Mouse (Mus musculus): Measurements from ENCODE around the gene Hibadh.

Hibadh gene

DNA sequence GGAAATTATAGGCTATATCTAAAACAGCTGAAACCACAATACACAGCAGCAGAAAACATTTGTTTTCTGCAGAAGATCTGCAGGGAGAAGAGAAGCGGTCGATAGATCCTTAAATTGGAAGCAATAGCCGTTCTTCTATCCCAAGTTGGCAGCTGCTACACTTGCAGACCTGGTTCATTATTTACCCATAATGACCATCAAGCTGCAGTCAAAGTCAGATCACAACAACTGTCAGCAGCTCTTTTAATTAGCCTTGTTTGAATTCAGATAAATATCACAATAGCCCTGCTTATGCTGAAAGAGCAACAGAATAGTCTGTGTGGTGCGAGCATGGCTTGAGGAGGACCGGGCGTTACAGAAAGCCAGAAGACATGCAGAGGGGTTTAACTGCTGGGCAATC is 71.5 kb downstream of the Hibadh start:
- in situ Hi-C loops (cut with MboI, MseI): loop anchor here (10.0 kb wide), 1 partner anchor 1144 kb away; no protein-coding TSS in a partner anchor

DNA sequence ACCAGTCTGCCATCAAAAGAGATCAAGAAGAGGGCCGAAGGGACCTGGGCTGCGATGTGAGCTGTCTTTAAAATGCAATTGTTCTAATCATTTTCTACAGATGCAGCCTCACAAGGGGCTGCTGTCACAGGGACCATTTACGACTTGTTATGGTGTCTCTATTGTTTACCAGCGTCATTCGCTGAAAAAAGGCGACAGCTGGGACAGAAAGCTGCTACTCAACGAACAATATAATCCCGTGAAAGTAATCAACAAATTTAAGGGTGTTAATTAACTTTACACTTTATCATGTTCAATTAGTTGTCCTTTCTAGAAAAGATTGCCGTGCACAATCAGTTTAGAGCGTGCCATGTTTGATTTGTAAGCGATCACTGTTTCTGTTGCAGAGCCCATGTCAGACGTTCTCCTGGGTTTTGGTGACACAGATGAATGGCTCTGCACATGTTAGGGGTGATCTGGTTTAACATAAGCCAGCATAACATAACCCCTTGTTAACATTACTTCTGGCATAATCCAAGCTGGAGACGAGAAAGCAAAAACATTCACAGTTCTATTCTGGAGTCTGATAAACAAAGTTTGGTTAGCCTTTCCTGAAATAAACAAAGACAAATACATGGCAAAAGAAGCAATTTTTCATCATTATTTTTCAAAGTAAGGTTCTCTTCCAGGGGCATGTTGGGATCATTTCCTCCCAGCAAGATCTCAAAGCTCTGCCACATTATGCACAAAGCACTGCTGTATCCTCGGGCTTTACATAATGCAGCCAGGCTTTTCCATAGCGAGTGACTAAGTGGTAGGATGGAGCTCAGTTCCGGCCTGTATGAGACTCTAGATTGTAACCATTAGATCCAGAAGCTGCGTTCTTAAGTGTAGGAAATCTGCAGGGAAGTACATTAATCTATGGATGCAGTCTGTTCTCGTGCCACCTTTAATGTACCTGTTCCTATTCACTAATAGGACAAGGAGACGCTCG is 72.6 kb downstream of the Hibadh start:
- in situ Hi-C loops (cut with MboI, MseI): loop anchor here (10.0 kb wide), 1 partner anchor 1143 kb away; no protein-coding TSS in a partner anchor

DNA sequence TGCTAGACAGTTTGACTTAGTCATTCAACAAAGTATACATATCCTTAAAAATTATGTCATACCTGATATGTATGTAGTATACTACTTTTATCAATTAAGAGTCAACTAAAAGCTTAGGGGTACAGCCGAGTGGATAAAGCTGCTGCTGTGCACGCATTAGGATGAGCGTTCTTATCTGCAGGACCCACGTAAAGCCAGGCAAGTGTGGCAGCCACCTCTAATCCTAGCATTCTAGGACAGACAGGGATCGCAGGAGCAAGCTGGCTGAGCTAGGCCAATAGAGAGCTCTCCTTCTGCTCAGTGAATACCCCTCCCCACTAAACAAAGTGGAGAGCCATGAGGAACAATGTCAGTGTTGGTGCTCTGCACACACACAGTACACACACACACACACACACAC is 75.0 kb downstream of the Hibadh start:
- in situ Hi-C loops (cut with MboI, MseI): loop anchor here (10.0 kb wide), 1 partner anchor 1140 kb away; no protein-coding TSS in a partner anchor

DNA sequence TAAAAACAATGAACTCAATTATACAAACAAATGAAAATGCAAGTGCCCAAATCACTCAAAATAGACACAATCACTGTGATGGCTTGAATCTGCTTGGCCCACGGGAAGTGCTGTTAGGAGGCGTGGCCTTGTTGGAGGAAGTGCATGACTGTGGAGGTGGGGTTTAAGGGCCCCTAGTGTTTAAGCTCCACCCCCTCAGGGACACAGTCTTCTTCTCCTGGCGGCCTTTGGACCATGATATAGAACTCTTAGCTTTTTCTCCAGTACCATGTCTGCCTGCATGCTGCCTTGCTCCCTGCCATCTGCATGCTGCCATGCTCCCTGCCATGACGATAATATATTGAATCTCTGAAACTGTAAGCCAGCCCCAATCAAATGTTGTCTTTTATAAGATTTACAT is 77.2 kb downstream of the Hibadh start:
- in situ Hi-C loops (cut with MboI, MseI): loop anchor here (10.0 kb wide), 1 partner anchor 1138 kb away; no protein-coding TSS in a partner anchor

DNA sequence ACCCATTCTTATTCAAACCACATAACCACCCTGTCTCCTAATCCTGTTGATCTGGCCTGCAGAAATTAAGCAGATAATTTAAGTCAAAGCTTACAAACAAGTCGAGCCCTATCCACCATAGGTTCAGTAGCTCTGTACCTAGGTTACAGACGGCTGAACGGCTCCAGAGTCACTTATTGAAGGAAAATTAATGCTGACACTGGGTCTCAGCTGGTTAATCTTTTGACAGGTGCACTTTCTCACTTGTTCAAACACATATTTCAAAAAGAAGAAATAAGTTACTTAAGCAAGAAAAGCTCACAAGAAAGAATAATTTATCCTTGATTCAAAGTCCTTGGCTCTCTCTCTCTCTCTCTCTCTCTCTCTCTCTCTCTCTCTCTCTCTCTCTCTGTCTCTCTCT is 81.1 kb downstream of the Hibadh start:
- in situ Hi-C loops (cut with MboI, MseI): no loop called here

DNA sequence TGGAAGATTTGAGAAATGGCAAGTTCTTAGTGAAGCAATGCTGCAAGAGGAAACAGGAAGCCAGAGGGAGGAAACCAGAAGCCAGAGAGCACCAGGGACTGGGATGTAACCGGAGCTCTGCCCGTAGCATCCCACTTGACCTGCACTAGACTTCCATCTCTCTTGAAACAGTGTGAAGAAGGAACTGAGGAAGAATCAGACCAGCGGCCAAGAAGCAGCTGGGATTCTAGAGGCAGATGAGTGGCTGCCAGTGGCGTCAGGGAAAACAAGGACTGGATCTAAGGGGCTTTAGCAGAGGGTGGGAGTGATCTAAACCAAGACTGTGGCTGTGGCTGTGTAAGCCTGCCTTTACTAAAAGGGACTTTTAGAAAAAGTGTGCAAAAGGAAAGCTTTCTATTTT is 95.8 kb downstream of the Hibadh start:
- in situ Hi-C loops (cut with MboI, MseI): no loop called here

DNA sequence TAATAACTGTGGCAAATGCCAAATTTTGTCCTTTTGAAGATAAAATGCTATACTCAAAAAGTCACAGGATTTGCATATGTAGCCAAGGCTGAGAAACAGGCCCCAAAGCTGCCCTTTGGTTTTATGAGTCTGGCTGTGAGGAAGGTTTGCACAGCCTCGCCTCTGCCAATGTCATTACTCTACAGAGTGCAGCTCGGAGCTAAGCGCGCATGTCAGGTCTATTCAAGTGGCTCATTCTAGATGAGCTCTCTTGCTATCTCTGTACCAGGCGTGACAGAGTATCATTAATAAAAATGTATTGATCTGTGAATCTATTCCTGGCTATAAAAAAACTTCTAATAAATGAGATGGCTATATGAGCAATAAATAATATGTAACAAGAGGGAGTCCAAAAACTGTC is 97.7 kb downstream of the Hibadh start:
- in situ Hi-C loops (cut with MboI, MseI): no loop called here

DNA sequence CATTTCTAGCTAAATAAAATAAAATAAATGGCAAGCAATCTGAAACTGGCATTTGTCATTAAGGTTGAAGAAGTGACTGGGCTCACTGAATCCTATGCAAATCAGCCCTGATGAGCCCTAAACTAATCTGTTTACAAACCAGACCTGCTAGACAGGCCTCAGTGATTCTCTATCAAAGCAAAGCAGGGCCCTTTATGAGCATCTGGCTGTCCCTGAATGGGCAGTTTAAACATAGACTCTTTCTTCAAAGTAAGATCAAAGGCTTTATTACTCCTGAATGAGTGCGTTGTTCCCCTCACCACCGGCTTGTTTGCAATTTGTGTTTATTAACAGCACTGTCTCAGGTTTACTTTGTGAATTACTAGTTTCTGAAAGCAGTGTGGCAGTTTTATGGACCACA is 100.3 kb downstream of the Hibadh start:
- in situ Hi-C loops (cut with MboI, MseI): no loop called here

DNA sequence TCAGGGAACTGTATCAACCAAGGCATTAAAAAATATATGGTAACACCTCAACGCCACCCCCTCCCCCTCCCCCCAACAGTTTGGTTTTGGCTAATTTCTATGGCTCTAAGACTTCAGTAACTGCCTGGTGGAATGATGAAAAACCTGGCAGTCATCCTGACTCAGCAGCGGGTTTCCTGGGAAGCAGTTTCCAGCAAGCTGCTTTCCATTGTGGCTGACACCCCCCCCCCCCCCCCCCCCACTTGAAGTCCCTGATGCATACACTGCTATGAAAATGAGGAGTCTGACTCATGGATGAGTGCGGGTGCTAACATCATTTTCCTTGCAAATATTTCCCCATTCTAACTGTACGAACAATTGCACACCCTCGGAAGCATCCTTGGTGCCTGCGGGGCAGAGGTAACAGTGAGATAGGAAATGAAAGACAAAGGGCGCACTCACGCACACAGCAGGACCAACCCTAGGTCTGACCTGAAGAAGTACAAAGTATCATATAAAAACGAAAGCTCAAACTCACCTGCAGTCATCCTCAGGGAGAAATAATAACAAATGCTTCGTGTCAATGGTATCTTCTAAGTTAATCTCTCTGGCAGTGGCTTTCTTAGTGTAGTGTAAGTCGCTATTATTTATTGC is 105.0 kb downstream of the Hibadh start:
- in situ Hi-C loops (cut with MboI, MseI): no loop called here

DNA sequence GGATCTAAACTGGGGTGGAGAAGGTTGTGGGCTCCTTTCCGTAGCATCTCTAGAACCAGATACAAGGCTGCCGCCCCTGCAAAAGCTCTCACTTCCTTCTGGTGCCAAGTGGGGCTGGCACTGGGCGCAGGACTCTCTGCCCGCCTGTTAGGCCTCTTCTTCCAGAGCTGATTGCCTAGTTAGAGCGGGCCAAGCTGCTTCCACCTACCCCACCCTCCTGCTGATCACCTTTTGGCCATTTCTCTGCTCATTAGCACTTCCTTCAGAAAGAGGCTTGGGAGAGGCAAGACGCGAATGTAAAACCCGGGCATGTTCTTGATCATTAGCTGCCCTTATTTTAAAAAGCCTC is 108.1 kb downstream of the Hibadh start:
- in situ Hi-C loops (cut with MboI, MseI): no loop called here

DNA sequence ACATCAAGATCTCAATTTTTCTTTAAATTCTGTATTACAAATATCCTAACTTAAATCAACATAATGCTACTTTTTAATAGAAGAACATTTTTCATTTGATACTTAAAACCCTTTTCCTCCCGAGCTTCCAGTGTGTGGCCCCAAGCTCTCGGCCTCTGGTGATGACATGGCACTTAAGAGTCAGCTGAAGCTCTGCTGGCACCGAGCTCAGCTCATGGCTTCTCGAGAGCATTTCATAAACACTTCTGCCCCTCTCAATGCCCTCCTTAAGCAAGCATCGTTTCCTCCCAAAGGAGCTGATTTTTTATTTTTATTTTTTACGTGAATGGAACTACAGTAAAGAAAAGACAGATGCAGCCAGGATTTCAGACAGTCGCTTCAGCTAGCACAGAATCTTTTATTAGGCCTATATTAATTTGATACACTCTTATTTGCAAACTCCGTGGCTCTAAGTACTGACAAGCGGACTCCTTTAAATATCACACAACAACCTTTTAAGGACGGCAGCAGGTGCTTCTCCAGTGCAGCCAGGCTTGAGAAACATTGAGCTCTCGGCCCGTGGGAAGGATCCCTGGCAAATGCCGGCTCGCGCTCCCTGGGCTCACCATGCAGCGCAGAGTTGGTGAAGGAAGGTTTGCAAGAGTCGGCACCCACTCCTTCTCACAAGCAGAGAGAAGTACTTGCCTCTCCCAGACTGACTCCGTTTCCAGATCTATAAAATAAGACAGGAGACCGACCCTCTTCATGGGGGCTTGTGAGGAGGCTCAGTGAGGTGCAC is 108.6 kb downstream of the Hibadh start:
- in situ Hi-C loops (cut with MboI, MseI): no loop called here

DNA sequence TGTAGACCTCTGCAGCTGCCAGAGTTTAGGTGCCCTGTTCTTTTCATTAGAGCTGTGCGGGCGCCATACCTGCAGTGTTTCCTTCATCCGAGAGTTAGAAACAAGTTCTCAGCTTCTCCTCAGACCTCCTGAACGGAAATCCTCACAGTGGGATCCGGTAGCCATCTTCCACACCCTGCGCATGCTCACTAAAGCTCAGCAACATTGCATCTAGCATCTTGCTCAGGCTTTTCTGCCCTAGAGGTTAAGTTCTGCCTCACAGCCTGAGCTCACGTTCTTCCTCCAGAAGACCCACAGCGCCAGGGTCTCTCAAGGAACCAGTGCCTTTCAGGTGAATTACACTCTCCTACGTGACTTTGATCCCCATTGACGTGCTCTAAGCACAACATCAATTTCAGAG is 109.3 kb downstream of the Hibadh start:
- in situ Hi-C loops (cut with MboI, MseI): no loop called here

DNA sequence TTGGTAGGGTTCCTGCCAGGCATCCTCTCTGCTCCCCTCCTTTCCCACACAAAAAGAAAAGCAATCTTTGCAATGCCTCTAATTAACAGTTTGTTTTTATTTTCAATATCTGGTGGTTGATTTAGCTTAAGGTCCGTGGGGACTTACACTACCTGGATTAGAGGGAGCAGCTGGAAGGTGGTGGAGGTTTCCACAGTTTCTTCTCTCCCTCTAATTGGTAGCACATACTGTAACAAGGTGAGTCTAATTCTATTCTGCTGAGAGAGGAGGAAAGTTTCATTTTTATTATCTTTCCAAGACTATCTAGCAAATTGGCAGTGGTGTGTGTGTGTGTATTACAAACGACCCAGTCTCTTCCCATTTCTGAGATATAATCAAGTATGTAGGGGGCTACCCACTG is 116.0 kb downstream of the Hibadh start:
- in situ Hi-C loops (cut with MboI, MseI): no loop called here

DNA sequence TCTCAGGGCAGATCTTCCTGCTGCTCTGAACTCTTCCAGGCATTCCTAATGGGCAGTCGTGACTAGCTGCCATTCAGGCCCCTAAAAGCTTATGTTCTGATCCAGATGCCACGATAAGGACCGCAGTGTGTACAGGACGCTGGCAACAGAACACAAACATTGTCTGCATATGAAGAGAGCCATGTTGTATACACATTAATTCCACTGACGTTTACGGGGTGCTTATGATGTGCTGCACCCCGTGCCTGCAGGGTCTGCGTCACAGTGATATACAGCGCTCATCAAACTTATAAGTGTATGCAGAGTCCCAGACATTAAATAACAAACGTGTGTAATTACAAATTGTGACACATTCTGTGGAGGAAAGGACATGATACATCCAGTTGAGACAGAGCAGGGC is 121.5 kb downstream of the Hibadh start:
- in situ Hi-C loops (cut with MboI, MseI): no loop called here

DNA sequence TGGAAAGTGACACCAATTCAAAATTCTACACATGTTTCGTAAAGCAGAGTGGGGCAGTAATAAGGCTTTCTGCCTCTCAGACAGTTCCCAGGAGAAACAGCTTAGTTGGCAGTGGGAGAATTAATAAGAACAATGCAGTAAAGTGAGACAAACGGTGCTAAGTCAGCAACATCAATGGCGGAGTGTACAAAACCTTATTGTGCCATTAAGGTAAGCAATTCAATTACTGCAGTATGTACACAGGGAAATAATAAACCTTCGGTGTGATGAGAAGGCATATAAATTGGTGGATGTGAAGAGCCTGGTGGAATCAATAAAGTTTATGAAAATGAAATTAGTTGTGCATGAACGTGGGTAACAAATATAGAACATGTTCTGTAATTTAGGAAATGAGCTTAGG is 122.9 kb downstream of the Hibadh start:
- in situ Hi-C loops (cut with MboI, MseI): no loop called here

DNA sequence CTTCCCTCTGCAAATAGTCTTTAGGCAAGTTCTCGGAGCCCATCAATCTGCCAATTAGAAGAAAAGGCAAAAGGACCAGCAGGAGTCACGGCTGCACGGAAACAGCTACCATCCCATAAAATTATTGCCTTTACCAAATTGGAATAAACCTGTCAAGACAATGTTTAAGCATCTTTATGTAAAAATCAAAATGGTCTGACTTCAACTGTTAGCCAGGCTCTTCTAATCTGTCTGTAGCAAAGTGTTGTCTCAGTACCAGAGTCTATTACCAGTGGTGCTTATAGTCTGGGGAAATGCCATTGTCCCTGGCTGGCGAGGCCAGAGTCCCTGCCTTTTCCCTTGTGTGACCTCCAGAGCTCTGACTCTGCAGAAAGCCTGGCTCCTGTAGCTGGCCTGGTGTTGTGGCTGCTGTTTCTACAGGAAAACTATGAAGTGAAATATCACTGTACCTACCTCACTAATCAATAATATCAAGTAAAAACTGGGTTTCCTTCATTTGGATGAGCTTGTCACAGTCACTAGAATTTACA is 126.2 kb downstream of the Hibadh start:
- in situ Hi-C loops (cut with MboI, MseI): no loop called here

DNA sequence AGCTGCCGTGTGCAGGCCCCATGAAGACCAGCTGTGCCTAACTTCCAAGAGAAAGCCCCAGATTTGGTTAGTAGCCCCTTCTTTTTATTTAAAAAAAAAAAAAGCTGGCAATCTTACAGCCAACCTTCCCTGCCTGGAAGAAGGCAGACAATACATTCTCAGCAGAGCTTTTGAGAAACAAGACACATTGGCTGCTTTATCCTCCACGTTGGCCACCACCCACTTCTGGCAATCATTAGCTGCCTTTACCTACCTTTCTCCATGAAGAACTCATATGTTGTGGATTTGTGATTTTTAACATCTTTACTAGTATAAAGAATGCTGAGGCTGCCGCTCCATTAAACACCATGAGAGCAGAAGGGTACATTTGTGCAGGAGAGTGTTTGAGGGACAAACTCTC is 131.4 kb downstream of the Hibadh start:
- in situ Hi-C loops (cut with MboI, MseI): no loop called here

DNA sequence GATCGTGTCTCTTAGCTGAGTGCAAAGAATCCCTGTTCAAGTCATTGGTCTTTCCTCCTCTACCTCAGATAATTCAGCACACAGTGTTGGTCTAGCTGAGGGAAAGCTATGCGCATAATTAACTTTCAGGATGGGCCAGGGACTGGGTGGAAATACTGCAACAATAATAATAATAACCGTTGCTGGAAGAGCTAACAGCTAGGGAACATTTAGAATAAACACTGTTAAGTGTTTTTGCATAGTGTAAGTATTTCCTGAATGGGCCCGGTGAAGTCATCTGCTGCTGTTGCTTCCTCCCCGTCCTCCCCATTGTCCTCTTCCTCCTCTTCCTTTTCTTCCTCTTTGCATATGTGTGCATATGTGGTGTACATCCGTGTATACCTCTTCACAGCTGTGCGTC is 132.2 kb downstream of the Hibadh start:
- in situ Hi-C loops (cut with MboI, MseI): no loop called here

DNA sequence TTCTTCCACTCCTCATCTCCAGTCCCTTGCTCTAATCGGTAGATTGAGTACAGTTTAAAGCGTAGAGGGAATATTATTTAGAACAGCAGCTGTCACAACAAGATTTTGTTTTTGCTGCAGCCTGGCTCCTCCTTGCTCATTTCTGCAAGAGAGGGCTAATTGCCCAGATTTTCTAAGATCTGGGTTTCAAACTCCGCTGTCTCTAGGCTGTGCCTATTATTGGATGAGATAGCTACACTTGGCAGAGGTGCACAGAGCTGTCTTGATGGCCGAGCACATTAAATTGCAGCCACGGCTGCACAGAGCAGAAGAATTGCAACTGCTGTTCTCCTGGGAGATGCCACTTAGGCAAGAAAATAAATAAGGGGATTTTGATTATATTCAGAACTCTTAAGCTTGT is 133.0 kb downstream of the Hibadh start:
- in situ Hi-C loops (cut with MboI, MseI): no loop called here

DNA sequence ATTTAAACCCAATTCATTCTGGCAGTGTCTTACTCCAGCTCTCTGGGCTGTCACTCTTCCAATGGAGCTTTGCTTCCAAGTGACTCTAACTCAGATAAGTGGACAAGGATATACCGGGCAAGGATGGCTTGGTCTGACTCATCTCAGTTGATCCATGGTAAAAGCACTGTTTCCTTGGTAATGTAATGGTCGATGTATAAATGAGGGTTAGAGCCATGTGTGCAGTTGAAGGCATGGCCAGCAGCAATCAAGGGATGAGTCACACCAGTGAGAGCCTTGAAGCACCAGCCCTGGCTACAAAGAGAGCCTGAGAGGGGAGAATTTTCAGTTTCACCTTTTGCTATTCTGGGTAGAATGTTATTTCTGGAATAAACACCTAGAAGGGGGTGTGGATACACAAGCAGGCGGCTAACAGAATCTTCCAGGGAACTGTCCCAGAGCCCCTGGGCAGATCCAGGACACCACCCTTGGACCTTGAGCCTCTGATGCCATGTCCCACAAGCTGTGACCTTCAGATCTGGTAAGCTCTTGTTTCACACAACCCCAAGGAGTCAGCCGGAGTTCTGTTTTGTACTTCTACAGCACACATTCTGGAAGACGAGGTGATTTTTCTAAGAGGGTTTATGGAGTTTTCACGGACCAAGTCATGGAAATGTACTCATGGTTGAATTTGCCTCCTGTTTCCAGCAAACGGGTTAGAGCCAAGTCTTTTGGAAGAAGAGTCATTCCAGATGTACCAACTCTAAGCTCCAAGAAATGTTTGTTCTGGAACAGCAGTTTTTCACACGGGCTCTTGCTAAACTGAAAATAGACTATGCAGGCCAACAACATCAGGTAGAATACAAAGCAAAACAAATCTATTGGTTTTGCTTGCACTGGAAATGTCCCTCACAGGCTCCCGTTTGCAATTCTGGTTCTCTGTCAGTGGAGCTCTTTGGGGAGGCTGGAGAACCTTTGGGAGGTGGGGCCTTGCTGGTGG is 134.1 kb downstream of the Hibadh start:
- in situ Hi-C loops (cut with MboI, MseI): no loop called here
